In the genomic region with DNA sequence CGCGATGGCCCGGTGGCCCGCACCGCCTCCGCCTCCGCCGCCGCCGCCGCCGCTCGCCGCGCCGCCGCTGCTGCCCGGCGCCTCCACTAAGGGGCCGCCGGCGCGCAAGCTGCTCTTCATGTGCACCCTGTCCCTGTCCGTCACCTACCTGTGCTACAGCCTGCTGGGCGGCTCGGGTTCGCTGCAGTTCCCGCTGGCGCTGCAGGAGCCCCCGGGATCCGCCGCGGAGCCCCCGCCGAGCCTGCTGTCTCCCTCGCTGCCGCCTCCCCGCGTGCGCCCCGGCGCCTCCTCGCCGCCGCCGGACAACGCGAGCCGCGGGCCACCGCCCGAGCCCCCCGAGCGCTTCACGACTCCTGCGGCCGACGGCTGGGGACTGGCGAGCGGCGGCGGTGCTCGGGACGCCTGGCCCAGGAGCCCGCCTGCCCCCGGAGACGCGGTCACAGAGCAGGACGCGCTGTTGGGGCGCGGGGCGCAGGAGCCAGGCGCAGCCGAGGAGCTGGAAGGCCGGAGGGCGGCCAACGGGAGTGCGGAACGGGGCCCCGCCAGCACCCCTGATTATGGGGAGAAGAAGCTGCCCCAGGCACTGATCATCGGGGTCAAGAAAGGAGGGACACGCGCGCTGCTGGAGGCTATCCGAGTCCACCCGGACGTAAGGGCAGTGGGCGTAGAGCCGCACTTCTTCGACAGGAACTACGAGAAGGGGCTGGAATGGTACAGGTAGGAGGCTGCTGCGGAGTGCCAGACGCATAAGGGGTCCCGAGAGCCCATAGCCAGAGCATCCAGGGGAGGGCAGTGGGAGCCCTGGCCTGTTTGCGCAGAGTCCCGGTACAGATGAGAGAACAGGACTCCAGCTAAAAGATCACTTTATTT, we compare ENCODE assay signal across 8 mouse cellular contexts. TPM values are rescaled to one million over a fixed set of nuclear protein-coding genes. Genes with fewer than 3 reads are reported as not detected.
DNase-seq lines count a peak whose midpoint lies in the region; ATAC-seq lines count a peak whose summit lies in the region.
"Had no signal": no experiment of that assay in that cellular context is flagged by ENCODE, and none has a peak within 500 bp of the region (broad histone marks: within the 10 kb centered on the region; RNA-seq: fewer than 3 reads in every experiment).

No protein-coding gene starts in this region.

- peaks cover 12% of the 10 kb centered on the region for H3K4me1 ChIP-seq in embryonic facial prominence, embryonic 13.5 days
- peaks cover 9% of the 10 kb centered on the region; the same call in 1 of the 2 replicates for H3K4me1 ChIP-seq in hindbrain, embryonic 16.5 days (ENCODE audit: control insufficient read depth, insufficient read depth, low read depth, low read length)

- peak overlapping the region; percentile 99 for H3K4me2 ChIP-seq in embryonic facial prominence, embryonic 13.5 days
- H3K4me2 ChIP-seq in hindbrain, embryonic 16.5 days (ENCODE audit: low read length) = peak overlapping the region; percentile 71

- DNase-seq in left cerebral cortex, adult 18-20 months (ENCODE audit: low spot score in 2 of 2) = peak; percentile 8 to 19
- DNase-seq in left cerebral cortex, postnatal 4 days = no peak
- DNase-seq in neural tube, embryonic 10.5 days (ENCODE audit: extremely low spot score, low spot score) = peak; percentile 55
- DNase-seq in urinary bladder, postnatal 14 days (ENCODE audit: low spot score) = no peak

- intact Hi-C loops in left cerebral cortex, postnatal 4 days (cut with DNase I) = no loop called here

- H3K27me3 ChIP-seq in embryonic facial prominence, embryonic 13.5 days = peaks cover 100% of the 10 kb centered on the region
- H3K27me3 ChIP-seq in hindbrain, embryonic 16.5 days (replicated peaks; ENCODE audit: control insufficient read depth, insufficient read depth, low read length) = peaks cover 26% of the 10 kb centered on the region

- no peak for ATAC-seq in embryonic facial prominence, embryonic 13.5 days (ENCODE audit: insufficient number of reproducible peaks, insufficient read depth, low FRiP score, low TSS enrichment, low read depth)
- peak; percentile 44 for ATAC-seq in hindbrain, embryonic 16.5 days
- no peak for ATAC-seq in inflammation-experienced regulatory T-cells, adult 6 months

- under 1% methylated on average over 77 of the region's 97 CpGs for WGBS in embryonic facial prominence, embryonic 13.5 days
- 2% methylated on average over 60 of the region's 97 CpGs for WGBS in hindbrain, embryonic 16.5 days

- H3K9ac ChIP-seq in embryonic facial prominence, embryonic 13.5 days = peak overlapping the region; percentile 60
- H3K9ac ChIP-seq in hindbrain, embryonic 16.5 days (ENCODE audit: low read depth, low read length) = peak overlapping the region; percentile 76

- no peaks in the 10 kb centered on the region for H3K36me3 ChIP-seq in embryonic facial prominence, embryonic 13.5 days
- no peaks in the 10 kb centered on the region for H3K36me3 ChIP-seq in hindbrain, embryonic 16.5 days (ENCODE audit: control insufficient read depth, insufficient read depth, low read length)

- peak overlapping the region; percentile 62 for H3K4me3 ChIP-seq in embryonic facial prominence, embryonic 13.5 days
- H3K4me3 ChIP-seq in hindbrain, embryonic 16.5 days (ENCODE audit: low read length) = peak overlapping the region; percentile 70

- no peak overlapping the region for H3K27ac ChIP-seq in embryonic facial prominence, embryonic 13.5 days
- H3K27ac ChIP-seq in hindbrain, embryonic 16.5 days (ENCODE audit: low read depth, low read length) = 0 out of 2 replicates have a peak overlapping the region, but pooled peaks have one; percentile 4
- H3K27ac ChIP-seq: macrophage had no signal

- no peaks in the 10 kb centered on the region for H3K9me3 ChIP-seq in embryonic facial prominence, embryonic 13.5 days
- no peaks in the 10 kb centered on the region for H3K9me3 ChIP-seq in hindbrain, embryonic 16.5 days (ENCODE audit: control insufficient read depth, low read length)

RNA-seq across cellular contexts. Expression of gene Hs3st4, which starts 0.7 kb away (rescaled TPM):
- total RNA-seq in left cerebral cortex, adult 18-20 months (2021) = 10 to 100 TPM; 42.4 to 46.1 TPM
- 10 to 100 TPM; 48.9 to 52.0 TPM for total RNA-seq in left cerebral cortex, postnatal 4 days (2021)
- 0.17 and 0.52 TPM in 2 replicates for polyA plus RNA-seq in embryonic facial prominence, embryonic 13.5 days (2015; fragmentation: Nextera tagmentation; extraction: Ambion mirVana)
- 12.3 and 15.5 TPM in 2 replicates for polyA plus RNA-seq in hindbrain, embryonic 16.5 days (2015; fragmentation: Nextera tagmentation; extraction: Ambion mirVana)
- not detected for polyA plus RNA-seq in inflammation-experienced regulatory T-cells, adult 6 months (2017; shearing (Covaris generic))
- polyA plus RNA-seq: macrophage had no signal

Comparison
In these comparisons a context has a peak if more than half of its experiments do, and no peak if none do; other contexts are left out.
1. DNase-seq: peak in left cerebral cortex, adult 18-20 months (2 of 2) and neural tube, embryonic 10.5 days (single experiment); none in left cerebral cortex, postnatal 4 days (single experiment) and urinary bladder, postnatal 14 days (single experiment).